ENCODE assay signal across 8 mouse cellular contexts in genomic region chr4:133440377-133440795, GRCm38 (mm10). TPM values are rescaled to one million over a fixed set of nuclear protein-coding genes. Genes with fewer than 3 reads are reported as not detected.
DNase-seq lines count a peak whose midpoint lies in the region; ATAC-seq and TF ChIP-seq lines count a peak whose summit lies in the region.

No protein-coding gene starts in this region.

- DNase-seq in lung, postnatal 0 days (ENCODE audit: low spot score): no peak
- no peak for DNase-seq in lung, postnatal 10 days
- no peak for DNase-seq in forebrain, embryonic 11.5 days (ENCODE audit: low spot score)
- DNase-seq in limb, embryonic 11.5 days (ENCODE audit: low spot score): peak; percentile 65
- DNase-seq in retina, postnatal 7 days (ENCODE audit: low read depth, low spot score): peak; percentile 43
- DNase-seq in cerebellum, adult 18-20 months: no peak
- no peak for DNase-seq in adrenal gland, postnatal 25 days

- H3K9ac ChIP-seq in lung, postnatal 0 days (replicated peaks; ENCODE audit: low read depth): no peak overlapping the region
- H3K9ac ChIP-seq in forebrain, embryonic 11.5 days (ENCODE audit: low read length): peak overlapping the region; percentile 46; the same call in 1 of the 2 replicates
- H3K9ac ChIP-seq in limb, embryonic 11.5 days (ENCODE audit: low read length): no peak overlapping the region

- H3K4me1 ChIP-seq in lung, postnatal 0 days (ENCODE audit: insufficient read depth, low read depth, low read length): no peaks in the 10 kb centered on the region
- peaks cover 3% of the 10 kb centered on the region; the same call in 1 of the 2 replicates for H3K4me1 ChIP-seq in forebrain, embryonic 11.5 days (replicated peaks; ENCODE audit: control insufficient read depth, insufficient read depth, low read length)
- peaks cover 15% of the 10 kb centered on the region for H3K4me1 ChIP-seq in limb, embryonic 11.5 days (ENCODE audit: control insufficient read depth, insufficient read depth, low read length)

- H3K4me3 ChIP-seq in lung, postnatal 0 days (ENCODE audit: low read depth, low read length): no peak overlapping the region
- no peak overlapping the region for H3K4me3 ChIP-seq in forebrain, embryonic 11.5 days (ENCODE audit: low read depth, low read length)
- no peak overlapping the region for H3K4me3 ChIP-seq in limb, embryonic 11.5 days (ENCODE audit: low read depth, low read length)

- no peak for TF ChIP-seq CTCF in lung, postnatal 0 days (IDR thresholded peaks at IDR 0.05)

- H3K27ac ChIP-seq in lung, postnatal 0 days (ENCODE audit: low read length): no peak overlapping the region
- H3K27ac ChIP-seq in forebrain, embryonic 11.5 days (ENCODE audit: low read depth, low read length): peak overlapping the region; percentile 76
- H3K27ac ChIP-seq in limb, embryonic 11.5 days (replicated peaks; ENCODE audit: low read depth, low read length): peak overlapping the region; percentile 85

- H3K9me3 ChIP-seq in lung, postnatal 0 days (ENCODE audit: low read length): no peaks in the 10 kb centered on the region
- no peaks in the 10 kb centered on the region for H3K9me3 ChIP-seq in forebrain, embryonic 11.5 days (ENCODE audit: control insufficient read depth, low read length)
- H3K9me3 ChIP-seq in limb, embryonic 11.5 days (ENCODE audit: control insufficient read depth, low read length): no peaks in the 10 kb centered on the region

- no peak for ATAC-seq in lung, postnatal 0 days
- peak; percentile 67 for ATAC-seq in forebrain, embryonic 11.5 days (replicated peaks; ENCODE audit: low FRiP score)
- peak; percentile 71; the same call in 1 of the 2 replicates for ATAC-seq in limb, embryonic 11.5 days (ENCODE audit: insufficient number of reproducible peaks, low FRiP score, low TSS enrichment, low read depth)
- ATAC-seq in activated CD4-positive, CD25-positive, alpha-beta regulatory T cell, adult 4 months: no peak

- no peak for TF ChIP-seq EP300 in lung, postnatal 0 days (IDR thresholded peaks at IDR 0.05)

- H3K36me3 ChIP-seq in lung, postnatal 0 days (ENCODE audit: insufficient read depth, low read length): no peaks in the 10 kb centered on the region
- H3K36me3 ChIP-seq in forebrain, embryonic 11.5 days (ENCODE audit: control insufficient read depth, insufficient read depth, low read length): no peaks in the 10 kb centered on the region
- no peaks in the 10 kb centered on the region for H3K36me3 ChIP-seq in limb, embryonic 11.5 days (ENCODE audit: control insufficient read depth, insufficient read depth, low read length)

- peak overlapping the region; percentile 17; the same call in 1 of the 2 replicates for H3K4me2 ChIP-seq in lung, postnatal 0 days (replicated peaks; ENCODE audit: low read depth, low read length)
- peak overlapping the region; percentile 41; the same call in 1 of the 2 replicates for H3K4me2 ChIP-seq in forebrain, embryonic 11.5 days (ENCODE audit: low read depth, low read length, severe bottlenecking)
- peak overlapping the region; percentile 34; the same call in 1 of the 2 replicates for H3K4me2 ChIP-seq in limb, embryonic 11.5 days (ENCODE audit: low read depth, severe bottlenecking)

- H3K27me3 ChIP-seq in lung, postnatal 0 days (replicated peaks; ENCODE audit: insufficient read depth, low read length): no peaks in the 10 kb centered on the region
- no peaks in the 10 kb centered on the region for H3K27me3 ChIP-seq in forebrain, embryonic 11.5 days (ENCODE audit: control insufficient read depth, insufficient read depth, low read length)
- no peaks in the 10 kb centered on the region for H3K27me3 ChIP-seq in limb, embryonic 11.5 days (ENCODE audit: control insufficient read depth, insufficient read depth, low read length)

- WGBS in lung, postnatal 0 days: 13% methylated on average over 6 of the region's 6 CpGs
- WGBS in forebrain, embryonic 11.5 days: 9% methylated on average over 6 of the region's 6 CpGs
- 0% methylated on average over 6 of the region's 6 CpGs for WGBS in limb, embryonic 11.5 days

RNA-seq across cellular contexts. Expression of gene Tent5b, which starts 39.5 kb away (rescaled TPM):
- polyA plus RNA-seq in lung, postnatal 0 days (2015; fragmentation: Nextera tagmentation; extraction: Ambion mirVana): 11.0 and 19.1 TPM in 2 replicates
- polyA plus RNA-seq in forebrain, embryonic 11.5 days (2014; fragmentation: Nextera tagmentation; extraction: Ambion mirVana): 0.76 and 0.80 TPM in 2 replicates
- polyA plus RNA-seq in limb, embryonic 11.5 days (2014; fragmentation: Nextera tagmentation; extraction: Ambion mirVana): 0.51 and 0.71 TPM in 2 replicates
- total RNA-seq in adrenal gland, postnatal 25 days (2021): 0.76 and 1.2 TPM in 2 replicates
- not detected for polyA plus RNA-seq in activated CD4-positive, CD25-positive, alpha-beta regulatory T cell, adult 4 months (2017; shearing (Covaris generic))

RNA-seq across cellular contexts. Expression of gene Trnp1, which starts 58.0 kb away (rescaled TPM):
- 1.1 and 1.4 TPM in 2 replicates for polyA plus RNA-seq in lung, postnatal 0 days (2015; fragmentation: Nextera tagmentation; extraction: Ambion mirVana)
- polyA plus RNA-seq in forebrain, embryonic 11.5 days (2014; fragmentation: Nextera tagmentation; extraction: Ambion mirVana): 1.8 and 1.9 TPM in 2 replicates
- 1.5 and 1.9 TPM in 2 replicates for polyA plus RNA-seq in limb, embryonic 11.5 days (2014; fragmentation: Nextera tagmentation; extraction: Ambion mirVana)
- 4.6 and 4.9 TPM in 2 replicates for total RNA-seq in adrenal gland, postnatal 25 days (2021)
- not detected for polyA plus RNA-seq in activated CD4-positive, CD25-positive, alpha-beta regulatory T cell, adult 4 months (2017; shearing (Covaris generic))

Comparison
In these comparisons a context has a peak if more than half of its experiments do, and no peak if none do; other contexts are left out.
1. ATAC-seq: peak in forebrain, embryonic 11.5 days (single experiment) and limb, embryonic 11.5 days (single experiment); none in lung, postnatal 0 days (single experiment) and activated CD4-positive, CD25-positive, alpha-beta regulatory T cell, adult 4 months (single experiment).
2. DNase-seq: peak in limb, embryonic 11.5 days (single experiment) and retina, postnatal 7 days (single experiment); none in lung, postnatal 0 days (single experiment), lung, postnatal 10 days (single experiment), forebrain, embryonic 11.5 days (single experiment), cerebellum, adult 18-20 months (0 of 2) and adrenal gland, postnatal 25 days (single experiment).
3. Peak in every context shown above with its lines, with median percentiles within 50 percentile points of each other: H3K4me2 ChIP-seq.